Mouse (Mus musculus) liver (tissue): ENCODE results near the gene Atxn2.
"Not testable (repeated sequence)": the region's sequence is repeated elsewhere in the genome, so short reads cannot be mapped to it uniquely, and the experiment has no call there.

Experiments used
- DNase-seq: peaks from one replicate; pipeline ENCODE4 v3.0.0-alpha.2; 2020; ENCODE audit warnings: mixed read lengths

The Atxn2 gene

DNA sequence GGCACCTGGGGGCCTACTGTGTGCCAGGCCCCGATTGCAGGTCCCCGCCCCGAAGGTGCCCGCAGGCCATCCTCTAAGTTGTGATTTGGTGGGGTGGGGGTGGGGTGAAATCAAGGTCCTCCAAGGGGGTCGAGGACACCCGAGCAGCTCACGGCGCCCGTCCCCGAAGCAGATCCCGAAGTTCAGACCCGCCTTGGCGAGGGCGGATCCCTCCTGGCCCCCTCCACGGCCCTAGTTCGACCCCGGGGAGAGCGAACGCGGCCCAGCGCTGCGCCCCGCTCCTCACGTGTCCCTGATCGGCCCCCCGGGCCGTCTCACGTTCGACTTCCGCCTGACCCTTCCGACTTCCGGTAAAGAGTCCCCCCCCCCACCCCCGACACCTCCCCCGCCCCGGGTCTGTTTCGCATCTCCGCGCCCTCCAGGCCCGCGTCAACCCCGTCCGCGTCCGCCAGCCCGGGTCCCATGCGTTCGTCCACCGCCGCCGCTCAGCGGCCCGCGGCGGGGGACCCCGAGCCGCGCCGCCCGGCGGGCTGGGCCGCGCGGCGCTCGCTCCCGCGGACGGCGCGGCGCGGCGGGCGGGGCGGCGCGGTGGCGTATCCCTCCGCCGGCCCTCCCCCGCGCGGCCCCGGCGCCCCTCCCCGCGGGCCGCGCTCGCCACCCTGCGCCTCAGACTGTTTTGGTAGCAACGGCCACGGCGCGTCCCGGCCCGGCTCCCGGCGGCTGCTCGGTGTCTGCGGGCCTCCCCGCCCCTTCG, at the start of gene Atxn2:
Atxn2 (plus strand) TSS at position 164 of the 754 bp plus-strand sequence.
- DNase-seq: peak; percentile 87

GRCm38 (mm10) chr5:121661494-121661893, 49.6 kb upstream of the Atxn2 start:
- no peak for DNase-seq

GRCm38 (mm10) chr5:121663456-121663855, 47.7 kb upstream of the Atxn2 start:
- DNase-seq: no peak

- DNase-seq: no peak
Measured at GRCm38 (mm10) chr5:121664078-121664477, 47.1 kb upstream of the Atxn2 start.

- no peak for DNase-seq
Measured at GRCm38 (mm10) chr5:121664971-121665370, 46.2 kb upstream of the Atxn2 start.

DNA sequence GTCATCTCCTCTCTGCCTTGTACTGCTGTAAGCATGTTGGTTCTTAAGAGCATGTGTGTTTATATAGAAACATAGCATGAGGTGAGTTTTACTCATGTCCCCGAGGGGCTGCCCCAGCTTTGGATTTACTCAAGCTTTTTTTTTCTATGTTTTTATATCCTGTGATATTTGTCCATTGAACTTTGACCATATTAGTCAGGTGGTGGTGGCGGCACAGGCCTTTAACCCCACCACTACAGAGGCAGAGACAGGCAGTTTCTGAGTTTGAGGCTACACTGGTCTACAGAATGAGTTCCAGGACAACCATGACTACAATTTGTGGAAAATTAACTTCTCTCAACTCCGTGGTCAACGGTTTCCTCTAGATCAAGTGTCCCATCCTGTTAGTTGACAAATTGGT, 44.1 kb upstream of the Atxn2 start:
- DNase-seq: no peak

DNA sequence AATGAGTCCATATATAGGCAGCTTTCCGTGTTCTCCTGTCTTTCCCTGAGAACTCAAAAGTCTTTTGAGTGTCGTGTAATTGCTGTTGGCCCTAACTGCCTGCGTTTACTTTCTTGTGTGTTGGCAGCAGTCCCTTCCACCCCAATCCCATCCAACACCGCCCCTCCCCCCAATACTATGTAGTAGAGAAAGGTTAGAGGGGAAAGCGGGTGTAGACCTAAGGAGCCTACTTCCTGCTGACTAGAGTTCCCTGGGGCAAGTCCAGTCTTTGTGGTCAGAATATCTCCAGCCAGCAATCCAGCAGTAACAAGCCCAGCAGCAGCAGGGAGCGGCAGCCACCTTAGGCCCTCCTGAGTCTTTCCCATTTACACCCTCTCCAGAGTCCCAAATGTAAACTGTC, 42.7 kb upstream of the Atxn2 start:
- no peak for DNase-seq

DNA sequence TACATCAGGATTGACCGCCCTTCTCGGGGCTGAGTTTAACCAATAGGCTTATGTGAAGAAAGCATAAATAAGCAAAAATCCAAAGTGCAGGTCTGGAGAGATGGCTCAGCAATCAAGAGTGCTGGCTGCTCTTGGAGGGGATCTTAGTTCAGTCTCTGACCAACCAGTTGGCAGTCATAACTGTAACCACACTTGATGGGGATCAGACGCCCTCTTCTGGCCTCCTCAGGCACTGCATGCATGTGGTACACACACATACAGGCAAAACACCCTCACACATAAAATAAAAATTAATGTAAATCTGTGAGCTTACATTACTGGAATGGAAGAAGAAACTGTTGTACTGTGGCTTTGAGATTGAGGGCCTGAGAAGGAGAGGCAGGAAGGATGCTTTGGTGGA, 40.7 kb upstream of the Atxn2 start:
- DNase-seq: peak; percentile 61

DNA sequence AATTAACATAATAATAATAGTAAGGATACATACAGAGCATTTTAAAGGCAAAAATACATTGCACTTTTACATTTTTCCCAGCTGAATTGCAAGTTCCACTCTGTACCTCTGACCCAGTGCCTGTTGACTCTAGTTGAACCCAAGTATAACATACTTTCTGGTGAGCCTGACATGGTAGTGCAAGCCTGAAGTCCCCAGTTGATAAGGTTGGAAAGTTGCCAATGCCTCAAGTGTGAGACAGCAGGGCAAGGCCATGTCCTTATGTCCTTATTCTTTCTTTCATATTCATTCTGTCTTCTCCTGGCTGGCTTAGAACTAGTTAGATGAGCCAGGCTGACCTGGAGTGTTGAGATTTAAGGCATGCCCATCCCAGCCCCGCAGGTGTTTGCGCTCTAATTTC, 28.9 kb upstream of the Atxn2 start:
- no peak for DNase-seq

GRCm38 (mm10) chr5:121685495-121685894, 25.6 kb upstream of the Atxn2 start:
- no peak for DNase-seq

- DNase-seq: no peak
Measured at GRCm38 (mm10) chr5:121686113-121686898, 24.8 kb upstream of the Atxn2 start.

- DNase-seq: no peak
Measured at GRCm38 (mm10) chr5:121690482-121691211, 20.5 kb upstream of the Atxn2 start.

DNA sequence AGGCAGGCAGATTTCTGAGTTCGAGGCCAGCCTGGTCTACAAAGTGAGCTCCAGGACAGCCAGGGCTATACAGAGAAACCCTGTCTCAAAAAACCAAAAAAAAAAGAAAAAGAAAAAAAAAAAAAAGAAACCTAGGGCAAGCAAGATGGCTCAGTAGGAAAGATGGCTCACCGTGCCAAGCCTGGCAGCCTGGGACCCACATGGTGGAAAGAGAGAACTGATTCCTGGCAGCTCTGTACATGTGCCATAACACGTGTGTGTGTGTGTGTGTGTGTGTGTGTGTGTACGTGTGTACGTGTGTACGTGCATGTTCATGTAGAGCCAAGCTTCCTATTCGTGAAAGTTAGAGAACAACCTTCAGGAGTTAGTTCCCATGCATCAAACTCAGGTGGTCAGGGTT, 19.7 kb upstream of the Atxn2 start:
- DNase-seq: not testable (repeated sequence)

GRCm38 (mm10) chr5:121692897-121693296, 18.2 kb upstream of the Atxn2 start:
- no peak for DNase-seq

DNA sequence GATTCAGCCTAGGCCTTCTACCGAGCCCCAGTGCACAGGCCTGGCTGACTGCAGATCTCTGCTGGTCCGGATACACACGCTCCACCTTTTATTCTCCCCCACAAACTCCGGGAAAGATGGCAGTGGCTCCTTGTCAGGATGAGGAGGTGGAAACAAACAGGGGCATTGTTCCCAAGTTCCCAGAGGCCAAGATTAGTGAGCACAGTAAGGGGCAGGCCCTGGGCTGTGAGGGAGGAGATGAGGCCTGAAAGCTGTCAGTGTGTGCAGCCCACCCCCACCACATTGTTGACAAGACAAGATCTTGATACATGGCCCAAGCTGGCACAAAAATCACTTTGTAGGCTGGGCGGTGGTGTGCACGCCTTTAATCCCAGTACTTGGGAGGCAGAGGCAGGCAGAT, 14.4 kb upstream of the Atxn2 start:
- no peak for DNase-seq

- peak; percentile 25 for DNase-seq
Measured at GRCm38 (mm10) chr5:121699891-121700290, 11.2 kb upstream of the Atxn2 start.

- DNase-seq: no peak
Measured at GRCm38 (mm10) chr5:121700496-121700895, 10.6 kb upstream of the Atxn2 start.

DNA sequence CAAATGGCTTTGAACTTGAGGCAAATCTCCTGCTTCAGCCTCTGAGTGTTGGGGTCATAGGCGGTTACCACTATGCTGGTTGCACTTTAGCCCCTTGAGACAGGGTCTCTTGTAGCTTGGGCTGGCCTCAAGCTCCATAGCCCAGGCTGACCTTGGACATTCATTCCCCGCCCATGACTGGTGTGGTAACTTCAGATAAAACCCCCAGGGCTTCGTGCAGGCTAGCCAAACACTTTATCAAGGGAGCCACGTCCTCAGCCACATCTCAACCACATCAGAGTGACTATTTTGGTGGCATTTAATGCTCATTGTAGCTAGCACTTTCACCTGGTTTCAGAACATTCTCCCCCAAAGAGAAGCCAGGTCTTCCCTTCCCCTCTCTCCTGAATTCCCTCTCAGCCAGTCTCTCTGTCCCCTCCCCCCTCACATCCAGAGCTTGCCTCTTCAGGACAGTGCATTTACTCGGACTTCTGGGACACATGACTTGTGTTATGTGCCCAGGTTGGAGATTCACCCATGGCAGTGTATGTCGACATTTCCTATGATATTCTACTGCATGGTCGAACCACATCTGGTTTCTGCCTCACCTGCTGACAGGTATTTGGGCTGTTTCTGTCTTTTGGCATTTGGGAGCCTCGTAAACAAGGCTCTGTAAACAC, 9.9 kb upstream of the Atxn2 start:
- peak; percentile 87 for DNase-seq

DNA sequence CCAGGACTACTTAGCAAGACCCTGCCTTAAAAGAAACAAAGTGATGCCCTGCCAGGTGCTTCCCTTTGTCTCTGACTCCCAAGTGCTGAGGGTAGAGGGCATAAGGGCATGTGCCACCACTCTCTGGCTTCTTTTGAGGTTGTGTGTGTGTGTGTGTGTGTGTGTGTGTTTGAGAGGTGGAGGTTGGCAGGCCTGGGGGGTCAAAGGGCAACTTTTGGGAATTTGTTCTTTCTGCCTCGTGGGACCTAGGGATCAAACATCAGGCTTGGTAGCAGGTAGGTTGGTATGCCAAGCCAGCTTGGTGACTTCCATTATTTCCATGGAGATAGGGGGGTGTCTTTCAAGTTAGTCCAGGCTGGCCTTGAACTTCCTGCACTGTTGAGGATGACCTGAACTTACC, 7.8 kb upstream of the Atxn2 start:
- no peak for DNase-seq

DNA sequence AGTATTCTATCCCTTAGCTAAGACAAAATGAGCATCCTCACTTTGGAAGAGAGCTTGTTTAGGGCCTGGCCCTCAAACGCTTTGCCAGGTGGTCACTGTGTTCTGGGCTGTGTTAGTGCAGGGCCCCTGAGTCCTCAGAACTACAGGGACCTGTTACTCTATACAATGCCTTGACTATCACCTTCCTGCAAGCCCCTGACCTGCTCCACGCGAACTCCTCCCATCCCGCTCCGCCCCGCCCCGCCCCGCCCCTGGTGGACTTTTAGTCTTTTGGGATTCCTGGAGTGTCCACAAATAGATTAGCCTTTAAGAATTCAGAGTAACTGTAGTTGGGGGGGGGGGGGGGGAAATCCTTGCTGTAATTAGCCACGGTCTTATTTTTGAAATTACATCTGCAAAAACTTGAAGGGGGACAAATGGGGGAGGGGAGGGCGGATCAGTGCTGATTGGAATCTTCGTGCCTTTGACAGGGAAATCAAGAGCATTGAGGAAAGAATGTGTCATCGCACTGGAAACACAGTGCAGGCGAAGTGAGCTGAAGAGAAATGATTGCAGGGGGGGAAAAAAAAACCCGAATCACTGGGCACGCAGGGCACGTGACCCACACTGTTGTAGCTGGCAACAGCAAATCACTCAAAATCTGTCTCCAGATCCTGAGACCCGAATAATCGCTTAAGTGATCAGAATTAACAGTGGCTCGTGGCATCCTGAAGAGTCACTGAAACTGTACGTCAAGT, 6.5 kb upstream of the Atxn2 start:
- DNase-seq: peak; percentile 73

GRCm38 (mm10) chr5:121710402-121710801, 735 bp upstream of the Atxn2 start:
- no peak for DNase-seq

DNA sequence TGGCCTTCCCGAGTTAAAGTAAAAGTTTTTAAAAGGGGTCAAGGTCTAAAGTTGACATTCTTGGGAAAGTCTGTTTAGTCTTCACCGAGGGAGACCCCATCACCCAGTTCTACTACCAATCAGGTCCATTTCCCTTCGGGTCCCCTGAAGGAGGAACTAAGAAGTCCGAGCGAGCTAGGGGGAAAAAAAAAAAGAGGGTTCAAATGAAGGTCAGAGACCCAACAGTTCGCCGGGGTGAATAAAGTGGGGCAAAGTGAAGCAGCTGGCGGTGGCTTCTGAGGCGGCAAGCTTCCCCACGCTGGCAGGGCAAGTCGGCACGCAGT, 325 bp upstream of the Atxn2 start:
- DNase-seq: no peak

GRCm38 (mm10) chr5:121711928-121712231, 743 bp downstream of the Atxn2 start:
- DNase-seq: no peak
